Mouse (Mus musculus) kidney, adult 2 months (tissue): ENCODE measurements around the gene Emg1. TPM values are rescaled to one million over a fixed set of nuclear protein-coding genes. Genes with fewer than 3 reads are reported as not detected.

ENCODE experiments used
- DNase-seq: peaks from one replicate; pipeline ENCODE4 v3.0.0; 2021
- H3K27ac ChIP-seq: fragments of 200-500 bp; 2 replicates; pipeline ENCODE4 v1.5.1; 2012; ENCODE audit warnings: low read depth, low read length, control low read depth, inconsistent platforms; ENCODE audit not compliant: insufficient read depth
- H3K27me3 ChIP-seq: fragments of 200-500 bp; replicated peaks from 2 replicates; pipeline ENCODE4 v1.6.1; 2012; ENCODE audit warnings: mild to moderate bottlenecking, moderate library complexity, low read length, inconsistent platforms; ENCODE audit not compliant: control insufficient read depth, insufficient read depth
- H3K36me3 ChIP-seq: fragments of 200-500 bp; 2 replicates; pipeline ENCODE4 v1.6.1; 2012; ENCODE audit warnings: mild to moderate bottlenecking, moderate library complexity, low read length, inconsistent platforms; ENCODE audit not compliant: control insufficient read depth, insufficient read depth
- H3K4me1 ChIP-seq: fragments of 200-500 bp; 2 replicates; pipeline ENCODE4 v1.6.1; 2011; ENCODE audit warnings: low read length; ENCODE audit not compliant: control insufficient read depth, insufficient read depth
- H3K4me3 ChIP-seq: fragments of 200-500 bp; 2 replicates; pipeline ENCODE4 v1.5.1; 2011; ENCODE audit warnings: mild to moderate bottlenecking, low read depth, low read length, control low read depth; ENCODE audit not compliant: insufficient read depth
- CTCF ChIP-seq: fragments of 200-500 bp; conservative IDR thresholded peaks from 2 replicates; pipeline ENCODE4 v1.5.1; 2011; ENCODE audit warnings: low read depth, mild to moderate bottlenecking, control low read depth, low read length, moderate library complexity, mixed read lengths; ENCODE audit not compliant: insufficient read depth, insufficient read length
- POLR2A ChIP-seq: fragments of 200-500 bp; IDR thresholded peaks from one replicate; pipeline ENCODE4 v1.6.1; 2011; ENCODE audit warnings: low read depth, low read length, control low read depth
- WGBS: fragments of 180-500 bp; shearing (Covaris S2); methylation state at CpG from one replicate; pipeline ENCODE4 v1.1.7; 2018; 5-methylcytosine and 5-hydroxymethylcytosine counted together
- polyA plus RNA-seq: library from polyadenylated mRNA; depleted of rRNA; stranded (reverse); fragments of >200 nt; gene quantifications from 2 replicates; pipeline ENCODE4 v1.2.3, GENCODE M21; 2012; rRNA removed

Emg1 gene
- 50.5 and 67.4 TPM in 2 replicates for polyA plus RNA-seq

DNA sequence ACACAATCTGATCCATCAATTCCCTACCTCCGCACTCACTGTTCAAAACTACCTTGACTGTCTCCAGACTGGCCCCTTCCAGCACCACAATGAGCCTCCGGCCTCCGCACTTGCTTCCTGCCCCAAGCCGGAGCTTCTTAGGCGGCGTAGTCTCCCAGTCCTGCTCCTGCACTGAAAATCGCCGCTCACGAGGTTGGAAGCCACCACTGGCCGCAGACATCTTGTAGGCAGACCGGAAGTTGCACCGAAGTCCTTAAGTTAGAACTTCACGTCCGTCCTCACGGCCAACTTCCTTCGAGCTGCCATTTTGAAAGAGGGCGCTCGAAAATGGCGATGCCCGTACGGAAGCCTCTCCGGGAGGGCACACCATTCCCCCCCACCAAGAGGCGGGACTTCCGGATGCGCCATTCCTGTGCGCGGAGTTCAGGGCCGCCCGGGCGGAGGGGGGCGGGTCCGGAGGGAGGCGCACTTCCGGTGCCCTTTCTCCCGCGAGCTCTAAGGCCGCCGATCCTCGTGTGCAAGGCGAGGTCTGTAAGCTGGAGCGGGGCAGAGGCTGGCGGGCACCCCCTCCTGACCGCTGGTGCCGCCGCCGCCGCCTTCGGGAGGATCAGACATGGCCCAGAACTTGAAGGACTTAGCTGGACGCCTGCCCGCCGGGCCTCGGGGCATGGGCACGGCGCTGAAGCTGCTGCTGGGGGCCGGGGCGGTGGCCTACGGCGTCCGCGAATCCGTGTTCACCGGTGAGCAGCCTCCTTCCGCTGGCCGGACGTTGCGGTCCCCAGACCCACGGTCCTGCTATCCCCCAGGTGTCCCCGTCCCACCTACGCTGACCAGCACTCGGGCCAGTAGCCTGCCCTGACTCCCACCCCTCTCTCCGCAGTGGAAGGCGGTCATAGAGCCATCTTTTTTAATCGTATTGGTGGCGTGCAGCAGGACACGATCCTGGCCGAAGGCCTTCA, at the start of gene Emg1, which contains the start of gene Phb2:
Gene Emg1 (minus strand): TSS at position 355 of the 959 bp plus-strand sequence.
Gene Phb2 (plus strand): TSS at position 513 of the 959 bp plus-strand sequence.
- Histone ChIP-seq H3K27me3 (no peaks in the 10 kb centered on the region), H3K36me3 (peaks cover 1% of the 10 kb centered on the region; the same call in 1 of the 2 replicates), H3K4me3 (peak within 1 kb of the TSS; percentile 82), H3K27ac (peak within 1 kb of the TSS; percentile 86), H3K4me1 (peaks cover 17% of the 10 kb centered on the region; the same call in 1 of the 2 replicates)
- no peak for TF ChIP-seq CTCF
- peak; percentile 18 for TF ChIP-seq POLR2A
- under 1% methylated on average over 76 of the region's 76 CpGs for WGBS
- peak; percentile 99 for DNase-seq

DNA sequence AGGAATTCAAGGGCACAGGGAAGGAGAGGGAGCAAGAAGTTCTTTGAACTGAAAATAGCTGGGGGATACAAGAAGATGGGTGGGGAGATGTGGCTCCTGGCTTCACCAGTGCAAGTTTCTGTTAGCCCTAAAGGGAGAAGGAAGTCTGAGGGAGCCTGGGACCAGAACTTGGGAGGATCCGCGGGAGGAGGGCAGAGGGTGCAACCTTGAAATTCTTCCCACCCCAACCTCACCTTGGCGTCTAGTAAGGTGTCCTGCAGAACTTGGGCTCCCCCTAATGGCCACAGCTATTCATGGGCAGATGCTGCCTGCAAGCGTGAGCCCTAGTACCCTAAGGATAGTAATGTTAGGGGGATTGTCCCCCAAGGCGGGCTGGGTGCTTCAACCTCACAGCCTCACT, 47.3 kb upstream of the Emg1 start:
- 5% methylated on average over 5 of the region's 5 CpGs for WGBS
- DNase-seq: peak; percentile 92
- peaks cover 18% of the 10 kb centered on the region for H3K4me1 ChIP-seq
- no peak overlapping the region for H3K4me3 ChIP-seq
- H3K27me3 ChIP-seq: no peaks in the 10 kb centered on the region
- no peaks in the 10 kb centered on the region for H3K36me3 ChIP-seq
- TF ChIP-seq CTCF (peak; percentile 99), POLR2A (no peak)
- peak overlapping the region; percentile 54 for H3K27ac ChIP-seq

DNA sequence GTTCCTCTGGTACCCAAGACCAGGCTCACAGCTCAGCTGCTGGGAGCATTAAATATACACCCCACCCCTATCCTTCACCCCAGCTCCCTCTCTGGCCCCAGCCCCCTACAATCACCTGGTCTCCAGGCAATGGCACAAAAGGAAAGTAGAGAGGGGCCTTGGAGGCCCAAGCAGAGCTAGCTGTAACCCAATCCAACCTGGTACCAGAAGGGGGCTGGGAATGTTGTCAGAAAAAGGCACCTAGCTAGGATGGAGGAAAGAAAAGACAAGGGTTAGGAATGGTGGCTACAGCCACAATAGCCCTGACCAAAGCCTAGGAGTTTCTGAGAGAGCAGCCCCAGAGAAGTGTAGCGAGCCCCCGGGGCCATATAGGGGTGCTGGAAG, 46.9 kb upstream of the Emg1 start:
- peaks cover 21% of the 10 kb centered on the region for H3K4me1 ChIP-seq
- H3K27me3 ChIP-seq: no peaks in the 10 kb centered on the region
- peak overlapping the region; percentile 54 for H3K27ac ChIP-seq
- WGBS: 38% methylated on average over 2 of the region's 2 CpGs
- TF ChIP-seq POLR2A (no peak), CTCF (no peak)
- no peak for DNase-seq
- H3K36me3 ChIP-seq: no peaks in the 10 kb centered on the region
- H3K4me3 ChIP-seq: no peak overlapping the region

DNA sequence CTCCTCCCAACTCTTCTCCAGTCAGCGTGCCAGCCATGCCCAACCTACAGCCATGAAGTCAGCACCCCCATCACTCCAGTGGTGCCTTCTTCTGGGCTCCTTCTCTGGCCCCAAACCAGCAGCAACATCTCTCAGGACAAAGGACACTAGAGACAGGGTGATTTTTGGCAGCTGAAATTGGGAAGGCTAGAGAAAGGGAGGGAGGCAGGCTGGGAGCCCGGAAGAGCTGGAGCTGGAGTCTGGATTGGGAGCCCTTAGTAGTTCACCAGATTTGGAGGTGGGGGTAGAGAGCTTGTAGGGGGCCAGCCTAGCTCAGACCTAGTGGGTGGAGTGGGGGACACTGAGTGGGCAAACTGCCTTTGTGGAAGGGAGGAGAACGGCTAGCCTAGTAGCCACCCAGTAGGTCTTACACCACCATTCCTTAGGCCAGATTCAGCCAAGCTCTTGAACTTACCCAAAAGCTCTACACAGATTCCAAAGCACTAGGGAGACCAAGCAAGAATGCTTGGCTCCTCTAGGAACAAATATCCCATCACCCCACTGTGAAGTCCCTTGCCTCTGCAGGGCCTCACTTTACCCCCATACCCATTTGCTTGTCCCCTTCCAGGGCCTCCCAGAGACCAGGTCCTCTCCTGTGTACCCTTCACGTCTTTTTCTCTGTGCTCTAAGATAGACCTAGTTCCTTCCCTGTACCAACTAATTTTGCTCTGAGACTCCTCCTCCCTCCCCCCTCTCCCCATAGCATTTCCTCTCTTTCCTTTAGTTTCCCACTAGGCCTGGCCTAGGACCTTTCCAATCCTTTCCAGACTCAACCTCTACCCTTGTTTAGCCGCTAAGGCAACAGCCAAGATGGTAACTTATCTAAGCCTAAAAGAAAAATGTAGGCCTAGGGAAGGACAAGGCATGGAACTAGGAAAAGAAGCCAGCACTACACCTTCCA, 46.2 kb upstream of the Emg1 start:
- TF ChIP-seq POLR2A (no peak), CTCF (no peak)
- Histone ChIP-seq H3K4me1 (peaks cover 22% of the 10 kb centered on the region), H3K36me3 (no peaks in the 10 kb centered on the region), H3K27ac (peak overlapping the region; percentile 81), H3K27me3 (no peaks in the 10 kb centered on the region), H3K4me3 (peak overlapping the region; percentile 91; the same call in 1 of the 2 replicates)
- WGBS: 46% methylated on average over 5 of the region's 5 CpGs
- peak; percentile 80 for DNase-seq

DNA sequence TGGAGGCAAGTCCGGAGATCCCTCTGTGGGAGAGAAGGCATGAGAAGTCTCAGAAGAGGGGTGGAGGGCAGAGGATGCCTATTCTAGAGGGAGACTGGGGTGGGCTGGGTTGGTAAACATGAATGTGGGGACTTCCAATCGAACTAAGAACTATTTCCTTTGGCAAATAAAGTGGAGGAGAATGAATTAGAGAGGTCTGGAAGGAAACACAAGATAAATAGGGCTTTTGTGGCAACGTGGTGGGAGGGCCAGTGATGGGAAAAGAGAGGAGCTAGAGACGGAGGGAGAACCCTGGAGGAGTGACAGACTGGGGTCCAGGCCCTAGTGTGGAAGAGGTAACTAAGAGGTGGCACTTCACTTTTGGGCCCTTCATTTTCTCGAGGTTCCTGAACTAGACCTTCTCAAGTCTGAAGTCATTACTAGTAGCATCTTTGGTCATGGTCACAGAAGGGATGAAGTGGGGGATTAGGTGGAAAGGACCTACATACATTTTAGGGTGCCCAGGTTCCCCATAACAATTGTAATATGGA, 45.4 kb upstream of the Emg1 start:
- TF ChIP-seq CTCF (no peak), POLR2A (no peak)
- WGBS: 25% methylated on average over 5 of the region's 5 CpGs
- Histone ChIP-seq H3K4me1 (peaks cover 22% of the 10 kb centered on the region), H3K27ac (peak overlapping the region; percentile 81), H3K36me3 (no peaks in the 10 kb centered on the region), H3K4me3 (peak overlapping the region; percentile 91), H3K27me3 (no peaks in the 10 kb centered on the region)
- no peak for DNase-seq

DNA sequence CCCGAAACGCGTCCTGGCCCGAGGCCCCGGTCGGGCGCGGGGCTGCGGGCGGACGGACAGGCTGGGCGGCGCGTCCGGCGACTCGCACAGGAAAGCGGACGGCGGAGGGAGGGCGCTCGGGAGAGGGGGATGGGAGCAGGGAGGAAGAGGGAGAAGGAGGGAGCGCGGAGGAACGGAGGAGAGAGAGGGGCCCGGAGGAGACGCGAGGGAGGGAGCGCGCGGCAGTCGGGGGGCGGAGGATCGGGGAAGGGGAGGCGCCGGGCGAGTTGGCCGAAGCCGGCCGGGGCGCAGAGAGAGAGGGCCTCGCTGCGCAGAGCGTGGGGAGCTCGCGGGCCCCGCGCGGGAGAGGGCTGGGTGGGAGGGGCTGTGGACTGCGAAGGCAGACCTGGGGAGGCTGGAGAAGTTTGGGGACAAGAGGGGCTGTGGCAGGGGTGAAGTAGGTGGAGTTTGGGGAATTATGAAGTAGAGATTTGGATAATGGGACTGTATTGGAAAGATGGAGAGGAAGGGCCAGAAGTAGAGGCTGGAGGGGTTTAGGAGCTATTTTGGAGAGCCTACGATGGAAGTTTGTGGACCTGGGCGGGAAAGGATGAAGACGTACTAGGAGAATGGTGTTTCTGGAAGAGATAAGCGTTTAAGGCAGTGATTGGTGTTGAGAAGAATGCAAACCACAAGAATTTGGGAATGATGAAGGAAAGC, 44.8 kb upstream of the Emg1 start:
- Histone ChIP-seq H3K27ac (peak overlapping the region; percentile 89), H3K27me3 (no peaks in the 10 kb centered on the region), H3K4me1 (peaks cover 22% of the 10 kb centered on the region), H3K36me3 (no peaks in the 10 kb centered on the region), H3K4me3 (peak overlapping the region; percentile 91)
- DNase-seq: peak; percentile 89
- TF ChIP-seq CTCF: no peak
- no peak for TF ChIP-seq POLR2A
- WGBS: 1% methylated on average over 48 of the region's 54 CpGs
